Mouse (Mus musculus): Measurements from ENCODE around the gene Zscan20. TPM values are rescaled to one million over a fixed set of nuclear protein-coding genes. Genes with fewer than 3 reads are reported as not detected.
"Not testable (repeated sequence)": the region's sequence is repeated elsewhere in the genome, so short reads cannot be mapped to it uniquely, and the experiment has no call there.

The Zscan20 gene
- polyA plus RNA-seq, 1 experiment from 2014 or later = 6.6 TPM

DNA sequence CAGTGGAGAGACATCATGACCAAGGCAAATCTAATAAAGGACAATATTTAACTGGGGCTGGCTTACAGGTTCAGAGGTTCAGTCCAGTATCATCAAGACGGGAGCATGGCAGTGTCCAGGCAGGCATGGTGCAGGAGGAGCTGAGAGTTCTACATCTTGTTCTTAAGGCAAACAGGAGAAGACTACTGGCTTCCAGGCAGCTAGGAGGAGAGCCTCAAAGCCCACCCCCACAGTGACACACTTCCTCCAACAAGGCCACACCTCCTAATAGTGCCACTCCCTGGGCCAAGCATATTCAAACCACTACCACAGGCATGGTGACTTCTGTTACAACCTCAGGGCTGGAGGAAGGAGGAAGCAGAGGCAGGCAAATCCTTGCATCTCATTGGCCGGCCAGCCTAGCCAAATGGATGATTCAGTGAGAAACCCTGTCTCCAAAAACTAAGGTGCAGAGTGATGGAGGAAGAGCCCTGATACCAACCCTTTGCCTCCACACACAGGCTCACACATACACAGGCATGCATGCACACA is 65.9 kb downstream of the Zscan20 start:
- not testable (repeated sequence) for H3K27me3 ChIP-seq; H3K4me3 ChIP-seq; ATAC-seq (ENCODE audit: insufficient number of reproducible peaks, insufficient read depth, low FRiP score, low TSS enrichment); H3K4me1 ChIP-seq; H3K27ac ChIP-seq; H3K36me3 ChIP-seq; H3K9me3 ChIP-seq; H3K9ac ChIP-seq; H3K4me2 ChIP-seq (replicated peaks)
- WGBS = 82% methylated on average over 2 of the region's 2 CpGs

DNA sequence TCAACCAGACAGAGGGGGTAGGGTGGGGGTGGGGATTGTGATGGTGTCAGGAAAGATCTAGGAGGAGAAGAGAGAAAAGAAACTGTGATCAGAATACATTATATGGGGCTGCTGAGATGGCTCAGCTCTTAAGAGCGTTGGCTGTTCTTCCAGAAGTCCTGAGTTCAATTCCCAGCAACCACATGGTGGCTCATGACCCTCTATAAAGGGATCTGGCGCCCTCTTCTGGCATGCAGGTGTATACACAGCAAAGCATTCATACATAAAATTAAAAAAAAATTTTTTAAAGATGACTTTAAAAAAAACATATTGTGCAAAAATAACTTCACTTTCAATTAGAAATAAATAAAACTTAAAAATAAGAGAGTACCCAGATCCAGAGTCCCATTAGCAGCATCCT is 66.5 kb downstream of the Zscan20 start:
- Histone ChIP-seq H3K9ac (no peak overlapping the region), H3K27me3 (no peaks in the 10 kb centered on the region), H3K4me3 (no peak overlapping the region), H3K36me3 (no peaks in the 10 kb centered on the region), H3K9me3 (no peaks in the 10 kb centered on the region), H3K4me1 (no peaks in the 10 kb centered on the region), H3K27ac (no peak overlapping the region), H3K4me2 (replicated peaks) (no peak overlapping the region)
- no peak for ATAC-seq (ENCODE audit: insufficient number of reproducible peaks, insufficient read depth, low FRiP score, low TSS enrichment)
- WGBS = 23% methylated on average over 2 of the region's 2 CpGs

Other genes with a start within 250 kb of the Zscan20 start
- 0.45 and 1.1 TPM in 2 replicates for gene Tlr12, start 8.5 kb upstream of the Zscan20 start, polyA plus RNA-seq (2016; fragmentation: Nextera tagmentation; extraction: Ambion mirVana)
- gene Phc2, start 44.6 kb upstream of the Zscan20 start, polyA plus RNA-seq (2016; fragmentation: Nextera tagmentation; extraction: Ambion mirVana) = 82.4 and 106 TPM in 2 replicates
- 0.18 and 0.19 TPM in 2 replicates for gene A3galt2, start 145.3 kb upstream of the Zscan20 start, polyA plus RNA-seq (2016; fragmentation: Nextera tagmentation; extraction: Ambion mirVana)
- gene Zfp362, start 195.9 kb upstream of the Zscan20 start, polyA plus RNA-seq (2016; fragmentation: Nextera tagmentation; extraction: Ambion mirVana) = 52.3 and 55.7 TPM in 2 replicates